Mouse (Mus musculus) heart, adult 9 months (tissue): ENCODE data around the gene Smoc1.

ENCODE experiments used
- DNase-seq, 2 experiments: peaks; one replicate each; pipeline ENCODE4 v3.0.0; 2022; ENCODE audit warnings: low spot score in 2 of 2

The Smoc1 gene

GRCm38 (mm10) chr12:81024993-81025392 lies 1.6 kb upstream of the Smoc1 start:
- DNase-seq = no peak

DNA sequence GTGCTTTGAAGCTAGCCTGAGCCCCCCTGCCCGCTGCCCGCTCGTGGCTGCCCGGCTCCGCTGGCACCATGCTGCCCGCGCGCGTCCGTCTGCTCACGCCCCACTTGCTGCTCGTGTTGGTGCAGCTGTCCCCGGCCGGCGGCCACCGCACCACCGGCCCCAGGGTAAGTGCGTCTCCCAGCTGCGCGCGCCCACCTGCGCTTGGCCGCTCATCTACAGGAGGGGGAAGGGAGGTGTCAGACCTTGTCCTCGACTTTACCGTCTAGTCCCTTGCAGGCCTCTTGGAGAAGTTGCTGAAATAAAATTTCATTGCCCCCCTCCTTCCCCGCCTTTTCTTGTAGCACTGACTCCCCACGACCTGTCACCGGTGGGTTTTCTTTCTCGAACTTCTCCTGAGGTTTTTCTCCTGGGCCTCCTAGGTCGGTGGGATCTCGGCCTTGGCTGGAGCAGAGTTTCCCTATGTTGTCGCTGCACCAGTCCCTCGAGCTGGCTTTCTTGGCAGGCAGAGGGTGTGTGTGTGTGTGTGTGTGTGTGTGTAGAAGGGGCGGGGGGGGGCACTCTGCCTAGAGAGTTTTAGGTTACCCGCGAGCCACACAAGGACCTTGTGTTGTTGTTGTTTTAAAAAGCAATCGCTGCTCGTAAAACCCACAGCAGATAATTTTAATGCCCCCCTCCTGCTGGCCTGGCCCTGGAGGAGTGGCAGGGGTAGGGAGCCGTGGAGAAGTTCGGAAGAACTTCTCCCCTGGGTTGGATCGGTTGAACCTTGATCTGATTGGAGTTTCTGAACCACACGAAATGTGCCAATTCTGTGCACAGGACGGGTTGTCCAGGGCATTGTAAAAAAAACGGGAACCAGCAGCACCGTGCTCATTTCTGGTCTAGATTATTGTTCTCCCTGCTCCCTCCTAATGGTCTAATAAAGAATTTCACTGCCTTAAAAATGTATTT lies 661 bp downstream of the Smoc1 start:
- DNase-seq = no peak

- DNase-seq = no peak
Measured at GRCm38 (mm10) chr12:81028291-81028920, 1.8 kb downstream of the Smoc1 start.

- DNase-seq = no peak
Measured at GRCm38 (mm10) chr12:81029731-81030130, 3.1 kb downstream of the Smoc1 start.

- DNase-seq = no peak
Measured at GRCm38 (mm10) chr12:81031579-81031978, 5.0 kb downstream of the Smoc1 start.

- no peak for DNase-seq
Measured at GRCm38 (mm10) chr12:81033389-81034041, 6.9 kb downstream of the Smoc1 start.

DNA sequence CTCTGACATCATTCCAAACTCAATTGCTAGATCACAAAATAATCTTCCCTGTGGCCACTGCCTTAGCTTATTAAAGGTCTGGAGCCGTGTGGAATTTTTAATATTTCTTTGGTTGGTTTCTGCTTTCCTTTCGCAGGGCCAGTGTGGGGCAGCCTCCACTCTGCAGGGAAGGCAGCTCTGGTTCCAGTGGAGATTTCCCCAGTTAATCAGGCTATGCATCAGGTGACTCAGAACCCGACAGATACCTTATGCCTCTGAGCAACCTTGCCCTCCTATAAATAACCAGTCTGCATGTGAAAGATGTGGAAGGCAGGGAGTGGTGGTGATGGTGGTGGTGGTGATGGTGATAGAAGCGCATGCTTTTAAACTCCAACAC lies 7.4 kb downstream of the Smoc1 start:
- no peak for DNase-seq

GRCm38 (mm10) chr12:81035850-81036249 lies 9.2 kb downstream of the Smoc1 start:
- DNase-seq = no peak

DNA sequence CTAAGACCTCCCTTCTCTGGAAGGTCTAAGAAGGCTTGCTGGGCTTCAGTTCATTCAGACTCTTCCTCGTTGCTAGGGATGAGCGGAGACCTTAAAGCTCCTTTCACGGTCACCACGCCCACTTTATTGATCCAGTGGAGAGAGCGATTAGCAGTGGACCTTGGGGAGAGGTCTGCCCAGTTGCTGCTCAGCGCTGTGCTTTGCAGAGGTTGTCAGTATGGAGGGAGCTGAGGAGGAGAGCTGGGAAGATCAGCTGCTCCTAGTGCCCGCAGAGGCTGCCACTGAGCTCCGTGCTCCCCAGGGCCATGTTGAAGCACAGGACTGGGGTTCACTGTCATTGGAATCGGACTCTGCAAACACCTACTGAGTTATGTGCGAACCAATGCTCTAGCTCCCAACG lies 17.0 kb downstream of the Smoc1 start:
- DNase-seq = no peak

DNA sequence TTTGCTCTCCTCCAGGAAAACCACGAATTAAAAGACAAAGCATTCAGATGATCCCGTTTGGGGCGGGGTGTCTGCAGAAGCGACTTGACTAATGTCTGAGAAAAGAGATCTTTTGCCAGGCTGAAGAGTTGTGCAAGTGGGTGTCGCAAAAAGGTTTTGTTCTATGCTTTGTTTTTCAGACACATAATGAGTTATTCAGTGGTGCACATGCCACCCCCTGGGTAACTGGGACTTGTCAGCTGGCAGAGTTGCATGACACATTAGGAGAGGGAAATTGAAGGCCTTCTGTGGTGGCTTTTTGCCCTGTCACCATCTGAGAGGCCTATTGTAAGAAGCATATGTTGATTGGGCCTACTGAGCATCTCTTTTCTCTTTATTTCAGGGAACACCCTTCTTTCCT lies 20.3 kb downstream of the Smoc1 start:
- DNase-seq = no peak

GRCm38 (mm10) chr12:81049661-81050060 lies 23.1 kb downstream of the Smoc1 start:
- no peak for DNase-seq

GRCm38 (mm10) chr12:81055000-81055705 lies 28.5 kb downstream of the Smoc1 start:
- no peak for DNase-seq

- no peak for DNase-seq
Measured at GRCm38 (mm10) chr12:81055811-81056210, 29.2 kb downstream of the Smoc1 start.

DNA sequence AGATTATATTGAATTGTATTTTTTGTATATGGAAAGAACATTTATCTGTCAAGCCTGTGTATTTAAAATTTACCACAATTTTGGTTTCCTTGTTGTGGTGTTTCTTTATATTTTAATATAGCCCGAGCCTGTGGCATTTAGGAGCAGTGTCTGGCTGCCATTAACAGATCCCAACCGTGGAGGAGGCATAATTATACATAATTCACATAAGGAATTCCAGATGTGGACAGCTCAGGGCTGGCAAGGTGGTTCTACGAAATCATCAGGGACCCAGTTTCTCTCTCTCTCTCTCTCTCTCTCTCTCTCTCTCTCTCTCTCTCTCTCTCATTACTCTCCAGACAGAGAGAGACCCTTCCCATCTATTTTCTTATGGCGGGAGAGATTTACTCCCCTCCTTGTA lies 31.0 kb downstream of the Smoc1 start:
- no peak for DNase-seq

DNA sequence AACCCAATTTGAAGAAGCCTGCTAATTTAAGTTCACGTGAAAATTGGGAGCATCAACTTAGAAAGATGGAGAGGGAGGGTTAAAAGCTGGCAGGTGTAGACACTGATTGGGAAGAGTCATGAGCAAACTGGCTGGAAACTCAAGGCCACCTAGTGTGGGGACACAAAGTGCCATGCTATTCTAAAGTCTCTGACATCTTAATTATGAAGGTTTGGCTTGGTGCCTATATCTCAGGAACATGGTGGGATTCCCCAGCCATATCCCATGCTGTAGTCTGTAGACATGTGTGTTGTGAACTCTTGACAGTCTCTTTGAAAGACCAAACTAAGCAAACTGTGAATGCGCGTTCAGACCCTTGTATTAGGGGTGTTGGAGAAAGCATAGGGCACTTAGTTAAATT lies 32.0 kb downstream of the Smoc1 start:
- DNase-seq = no peak

GRCm38 (mm10) chr12:81061831-81062361 lies 35.3 kb downstream of the Smoc1 start:
- no peak for DNase-seq

- DNase-seq = no peak
Measured at GRCm38 (mm10) chr12:81063336-81063955, 36.8 kb downstream of the Smoc1 start.

GRCm38 (mm10) chr12:81074139-81074538 lies 47.5 kb downstream of the Smoc1 start:
- DNase-seq = no peak

DNA sequence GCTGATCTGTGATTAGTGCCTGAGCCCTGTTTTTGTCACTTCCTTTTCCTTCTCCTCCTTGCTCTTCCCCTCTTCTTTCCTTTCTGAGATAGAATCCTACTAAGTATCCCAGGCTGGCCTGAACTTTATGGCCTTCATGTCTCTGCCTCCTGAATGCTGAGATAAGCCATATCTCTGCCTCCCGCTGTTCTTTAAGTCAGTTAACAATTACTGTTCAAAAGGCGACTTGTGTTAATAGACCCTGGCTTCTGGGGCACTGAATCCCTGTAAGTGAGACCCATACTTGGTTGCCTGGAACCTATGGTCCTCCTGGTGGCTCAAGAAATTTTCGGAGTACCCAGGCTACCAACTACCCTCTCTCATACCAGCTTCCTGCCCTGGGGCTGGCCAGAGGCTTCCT lies 48.3 kb downstream of the Smoc1 start:
- no peak for DNase-seq

GRCm38 (mm10) chr12:81077953-81078646 lies 51.5 kb downstream of the Smoc1 start:
- DNase-seq = no peak

DNA sequence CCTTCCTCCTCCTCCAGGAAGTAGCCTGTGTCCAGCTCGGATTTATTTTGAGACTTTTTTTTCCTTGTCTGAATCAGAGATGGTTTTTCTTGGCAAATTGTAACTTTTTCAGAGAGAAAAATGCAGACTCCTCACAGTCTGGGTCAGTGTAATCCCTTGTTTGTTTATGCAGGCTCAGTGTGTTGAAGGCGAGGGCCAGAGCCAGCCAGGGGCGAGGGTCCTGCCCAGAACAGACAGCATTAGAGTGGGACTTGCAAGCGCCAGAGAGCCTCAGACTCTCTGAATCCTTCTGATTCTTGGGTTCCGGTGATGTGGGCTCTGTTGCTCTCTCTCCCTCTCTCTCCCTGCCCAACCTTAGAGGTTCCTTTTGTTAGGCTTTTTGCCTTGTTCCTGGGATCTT lies 53.7 kb downstream of the Smoc1 start:
- DNase-seq = no peak
